Mouse (Mus musculus): Measurements from ENCODE around the gene Sema3a.

- TF ChIP-seq CTCF (IDR thresholded peaks at IDR 0.05; ENCODE audit: borderline replicate concordance, extremely low read depth, insufficient read depth, insufficient read length) (no peak), POLR2A (IDR thresholded peaks at IDR 0.05; ENCODE audit: borderline replicate concordance, extremely low read depth, insufficient read depth, insufficient read length, poor library complexity, severe bottlenecking) (no peak)
Observed at GRCm38 (mm10) chr5:13629916-13630315, 504.7 kb downstream of the Sema3a start.

Data from brain, embryonic 14.5 days (tissue).